Comparison of ENCODE assay signal across 8 mouse cellular contexts in the genomic region with DNA sequence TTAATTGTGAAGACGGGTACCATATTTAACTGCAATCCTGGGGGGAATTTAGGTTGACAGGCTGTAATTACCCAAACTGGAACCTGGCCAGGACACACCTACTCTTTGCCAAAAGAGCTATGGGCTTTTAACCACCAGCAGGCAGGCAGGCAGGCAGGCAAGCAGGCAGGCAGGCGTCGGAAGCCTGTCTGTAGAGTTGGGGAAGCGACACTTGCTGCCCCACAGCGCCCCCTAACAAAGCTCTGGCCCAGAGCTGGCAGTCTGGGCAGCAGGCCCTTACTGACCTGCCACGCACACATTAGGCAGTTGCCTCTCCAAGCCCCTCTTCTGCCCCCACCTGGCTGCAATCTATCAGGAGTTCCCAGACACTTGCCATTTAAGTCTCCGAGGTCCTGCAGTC.
A peak's percentile ranks its signal among the peaks of the same experiment; 100 is the strongest.
DNase-seq lines count a peak whose midpoint lies in the region; ATAC-seq and TF ChIP-seq lines count a peak whose summit lies in the region.

No protein-coding gene starts in this region.

- WGBS in hindbrain, embryonic 10.5 days = 26% methylated on average over 7 of the region's 7 CpGs
- 32% methylated on average over 7 of the region's 7 CpGs for WGBS in hindbrain, embryonic 12.5 days
- WGBS in midbrain, embryonic 13.5 days = 28% methylated on average over 7 of the region's 7 CpGs

- no peaks in the 10 kb centered on the region for H3K4me1 ChIP-seq in hindbrain, embryonic 10.5 days (replicated peaks)
- H3K4me1 ChIP-seq in hindbrain, embryonic 12.5 days = 0 out of 2 replicates have a peak, but pooled peaks cover 4% of the 10 kb centered on the region
- H3K4me1 ChIP-seq in midbrain, embryonic 13.5 days (replicated peaks) = peaks cover 7% of the 10 kb centered on the region; the same call in 1 of the 2 replicates

- H3ac ChIP-seq in C2C12 (ENCODE audit: control insufficient read depth, insufficient read length, low read depth) = no peak overlapping the region

- H3K36me3 ChIP-seq in hindbrain, embryonic 10.5 days = no peaks in the 10 kb centered on the region
- H3K36me3 ChIP-seq in hindbrain, embryonic 12.5 days = no peaks in the 10 kb centered on the region
- H3K36me3 ChIP-seq in C2C12 (ENCODE audit: control insufficient read depth, insufficient read depth) = no peaks in the 10 kb centered on the region
- H3K36me3 ChIP-seq in midbrain, embryonic 13.5 days = no peaks in the 10 kb centered on the region

- H3K9ac ChIP-seq in hindbrain, embryonic 12.5 days = no peak overlapping the region
- no peak overlapping the region for H3K9ac ChIP-seq in midbrain, embryonic 13.5 days (replicated peaks)

- no peak for TF ChIP-seq POLR2A in brain, embryonic 14.5 days (IDR thresholded peaks at IDR 0.05; ENCODE audit: borderline replicate concordance, extremely low read depth, insufficient read depth, insufficient read length, poor library complexity, severe bottlenecking)

- TF ChIP-seq CTCF in C2C12 (IDR thresholded peaks at IDR 0.05; ENCODE audit: control insufficient read depth, insufficient read depth, insufficient read length) = peak; percentile 14
- TF ChIP-seq CTCF in brain, embryonic 14.5 days (IDR thresholded peaks at IDR 0.05; ENCODE audit: borderline replicate concordance, extremely low read depth, insufficient read depth, insufficient read length) = peak; percentile 47

- H3K9me3 ChIP-seq in hindbrain, embryonic 10.5 days = no peaks in the 10 kb centered on the region
- H3K9me3 ChIP-seq in hindbrain, embryonic 12.5 days (replicated peaks) = no peaks in the 10 kb centered on the region
- no peaks in the 10 kb centered on the region for H3K9me3 ChIP-seq in midbrain, embryonic 13.5 days

- no peak for ATAC-seq in hindbrain, embryonic 12.5 days (ENCODE audit: low FRiP score)
- ATAC-seq in midbrain, embryonic 13.5 days = peak; percentile 37; the same call in 1 of the 2 replicates
- ATAC-seq in erythroblast, adult 5-6 weeks (replicated peaks; ENCODE audit: low FRiP score, poor library complexity, severe bottlenecking) = no peak

- no peak overlapping the region for H3K4me3 ChIP-seq in hindbrain, embryonic 10.5 days
- no peak overlapping the region for H3K4me3 ChIP-seq in hindbrain, embryonic 12.5 days
- H3K4me3 ChIP-seq in C2C12 (ENCODE audit: insufficient read depth, poor library complexity, severe bottlenecking) = no peak overlapping the region
- no peak overlapping the region for H3K4me3 ChIP-seq in midbrain, embryonic 13.5 days (replicated peaks)

- H3K4me2 ChIP-seq in hindbrain, embryonic 12.5 days (replicated peaks) = no peak overlapping the region
- H3K4me2 ChIP-seq in midbrain, embryonic 13.5 days (replicated peaks) = no peak overlapping the region

- no peaks in the 10 kb centered on the region for H3K79me2 ChIP-seq in C2C12 (ENCODE audit: control insufficient read depth, insufficient read depth)

- H3K27ac ChIP-seq in hindbrain, embryonic 10.5 days = no peak overlapping the region
- H3K27ac ChIP-seq in hindbrain, embryonic 12.5 days = no peak overlapping the region
- no peak overlapping the region for H3K27ac ChIP-seq in midbrain, embryonic 13.5 days

- peak; percentile 56 for DNase-seq in hindbrain, embryonic 10.5 days (ENCODE audit: low spot score)
- DNase-seq in brain, embryonic 14.5 days (ENCODE audit: low read depth) = peak; percentile 87
- DNase-seq in gastrocnemius, postnatal 10 days = peak; percentile 38
- DNase-seq in layer of hippocampus, adult 9-11 months = peak; percentile 7

- peaks cover 22% of the 10 kb centered on the region; the same call in 1 of the 2 replicates for H3K27me3 ChIP-seq in hindbrain, embryonic 10.5 days (ENCODE audit: insufficient read depth, poor library complexity, severe bottlenecking)
- no peaks in the 10 kb centered on the region for H3K27me3 ChIP-seq in hindbrain, embryonic 12.5 days
- H3K27me3 ChIP-seq in C2C12 (ENCODE audit: control insufficient read depth, insufficient read depth, insufficient read length) = no peaks in the 10 kb centered on the region
- H3K27me3 ChIP-seq in midbrain, embryonic 13.5 days = no peaks in the 10 kb centered on the region

- H3K79me3 ChIP-seq in C2C12 (ENCODE audit: low read depth) = no peaks in the 10 kb centered on the region

TF ChIP-seq in C2C12, 6 proteins besides CTCF, POLR2A, EP300 and RAD21:
- TF ChIP-seq MYOG (IDR thresholded peaks at IDR 0.05; ENCODE audit: control insufficient read depth, extremely low read depth, insufficient read length) (no peak), USF1 (IDR thresholded peaks at IDR 0.05; ENCODE audit: low read depth) (no peak), CEBPB (IDR thresholded peaks at IDR 0.05; ENCODE audit: low read depth) (no peak), FOSL1 (IDR thresholded peaks at IDR 0.05; ENCODE audit: insufficient read depth, low read length, poor library complexity, severe bottlenecking) (no peak), MYOD1 (IDR thresholded peaks at IDR 0.05; ENCODE audit: control insufficient read depth, insufficient read length, low read depth) (no peak), MAX (IDR thresholded peaks at IDR 0.05) (no peak)
TF ChIP-seq in C2C12: peak in this region for 0.

Comparison
In these comparisons a context has a peak if more than half of its experiments do, and no peak if none do; other contexts are left out.
1. DNase-seq: peak in every context shown above with its lines; median percentile 87 in brain, embryonic 14.5 days; 56 in hindbrain, embryonic 10.5 days; 38 in gastrocnemius, postnatal 10 days; 7 in layer of hippocampus, adult 9-11 months.